Mouse (Mus musculus) adrenal gland, adult (tissue): ENCODE data around the gene Strn.
"Not testable (repeated sequence)": the region's sequence is repeated elsewhere in the genome, so short reads cannot be mapped to it uniquely, and the experiment has no call there.

Source experiments
- DNase-seq, 2 experiments: peaks; one replicate each; pipeline ENCODE4 v3.0.0; 2022 to 2023; ENCODE audit warnings: low spot score in 1 of 2; ENCODE audit not compliant: inconsistent age in 2 of 2

Gene Strn

GRCm38 (mm10) chr17:78719086-78719485, 17.9 kb downstream of the Strn start:
- no peak for DNase-seq

GRCm38 (mm10) chr17:78710258-78710657, 26.7 kb downstream of the Strn start:
- no peak for DNase-seq

DNA sequence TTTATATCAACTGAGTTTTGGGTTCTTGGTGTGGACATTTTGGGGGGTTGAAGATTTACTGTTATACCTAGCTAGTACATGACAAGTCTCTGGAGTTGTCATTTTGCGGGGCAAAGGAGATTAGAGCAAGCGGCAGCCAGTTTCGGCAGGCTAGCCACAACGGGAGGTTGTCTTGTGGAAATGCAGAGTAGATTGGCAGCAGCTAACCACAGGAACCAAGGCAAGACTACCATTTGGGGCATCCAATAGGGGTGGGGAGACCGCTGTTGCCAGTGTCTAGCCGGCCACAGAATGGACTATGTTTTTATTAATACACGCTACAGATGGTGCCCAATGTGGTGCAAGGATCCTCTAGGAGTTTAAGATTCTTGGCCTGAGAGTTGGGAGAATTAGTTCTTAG, 28.6 kb downstream of the Strn start:
- no peak for DNase-seq

- no peak for DNase-seq
These were observed 34.0 kb downstream of the Strn start for GRCm38 (mm10) chr17:78702988-78703387.

GRCm38 (mm10) chr17:78698965-78699364, 38.0 kb downstream of the Strn start:
- no peak for DNase-seq

DNA sequence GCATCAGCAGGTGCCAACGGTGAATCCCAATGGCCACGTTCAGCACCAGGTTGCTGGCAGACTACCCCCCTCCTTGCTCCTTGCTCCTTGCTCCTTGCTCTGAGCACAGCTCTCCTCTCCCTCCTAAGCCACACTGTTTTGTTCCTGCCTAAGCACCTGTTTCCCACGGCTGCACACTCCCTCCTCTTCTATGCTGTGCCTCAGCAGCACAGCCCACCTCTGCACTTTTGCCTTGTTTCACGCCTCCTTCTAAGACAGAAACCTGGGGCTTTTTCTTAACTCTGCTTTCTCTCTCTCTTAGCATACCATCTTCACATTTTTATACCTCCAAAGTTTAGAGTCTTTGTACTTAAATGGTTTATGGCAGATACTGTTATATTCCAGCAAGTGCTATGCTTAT, 39.5 kb downstream of the Strn start:
- no peak for DNase-seq

DNA sequence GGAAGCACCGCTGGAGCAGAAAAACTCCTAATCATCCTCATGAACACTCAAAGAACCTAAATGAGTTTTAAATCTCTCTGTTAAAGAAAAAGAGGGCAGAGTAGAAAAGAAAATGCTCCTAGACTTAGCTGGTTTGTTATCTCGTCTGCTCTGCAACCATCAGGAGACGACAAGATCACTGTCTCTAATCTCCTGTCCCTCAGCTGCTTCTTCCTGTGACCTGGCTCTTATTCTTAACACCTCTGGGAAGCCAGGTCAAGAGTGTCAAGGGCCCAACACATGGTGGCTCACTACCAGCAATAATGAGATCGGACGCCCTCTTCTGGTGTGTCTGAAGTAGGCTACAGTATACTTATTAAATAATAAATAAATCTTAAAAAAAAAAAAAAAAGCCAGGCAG, 40.1 kb downstream of the Strn start:
- no peak for DNase-seq

GRCm38 (mm10) chr17:78689231-78689630, 47.8 kb downstream of the Strn start:
- not testable (repeated sequence) for DNase-seq

- DNase-seq = no peak
These were observed 49.0 kb downstream of the Strn start for GRCm38 (mm10) chr17:78687971-78688370.

DNA sequence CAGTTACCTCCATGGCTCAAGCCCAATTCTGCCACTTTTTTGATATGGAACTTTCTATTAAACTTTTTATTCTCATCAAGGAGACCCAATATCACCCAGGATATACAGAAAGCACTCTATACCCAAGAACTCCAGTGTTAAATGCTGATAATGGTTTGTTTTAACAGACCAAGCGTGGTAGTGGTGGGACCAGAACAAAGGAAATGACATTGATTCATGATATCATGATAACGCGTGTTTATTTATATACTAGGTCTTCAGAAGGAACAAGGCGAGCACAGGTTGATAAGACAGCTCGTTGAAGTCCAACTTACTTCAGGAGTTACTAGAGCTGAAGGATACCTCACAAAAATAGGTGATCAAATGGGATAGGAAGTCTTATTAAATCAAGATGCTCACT, 52.0 kb downstream of the Strn start:
- DNase-seq = no peak

- no peak for DNase-seq
These were observed 54.6 kb downstream of the Strn start for GRCm38 (mm10) chr17:78682351-78682750.

DNA sequence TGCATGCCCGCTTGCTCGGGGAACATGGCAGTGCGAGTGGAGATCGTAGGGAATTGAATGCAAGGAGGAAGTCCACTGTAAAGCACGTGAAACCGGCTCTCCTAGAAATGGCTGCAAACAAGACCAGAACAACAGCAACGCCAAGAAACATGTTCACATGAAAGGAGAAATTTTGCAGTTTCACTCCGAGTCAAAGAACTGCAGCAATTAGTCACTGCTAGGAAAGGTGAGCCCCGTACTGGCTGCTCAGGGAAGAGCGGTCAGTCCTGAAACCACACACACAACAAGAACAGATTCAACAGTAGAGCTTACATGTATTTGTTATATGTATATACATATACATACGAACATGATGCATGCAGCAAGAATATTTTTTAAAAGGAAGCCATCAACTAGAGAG, 57.5 kb downstream of the Strn start:
- no peak for DNase-seq

DNA sequence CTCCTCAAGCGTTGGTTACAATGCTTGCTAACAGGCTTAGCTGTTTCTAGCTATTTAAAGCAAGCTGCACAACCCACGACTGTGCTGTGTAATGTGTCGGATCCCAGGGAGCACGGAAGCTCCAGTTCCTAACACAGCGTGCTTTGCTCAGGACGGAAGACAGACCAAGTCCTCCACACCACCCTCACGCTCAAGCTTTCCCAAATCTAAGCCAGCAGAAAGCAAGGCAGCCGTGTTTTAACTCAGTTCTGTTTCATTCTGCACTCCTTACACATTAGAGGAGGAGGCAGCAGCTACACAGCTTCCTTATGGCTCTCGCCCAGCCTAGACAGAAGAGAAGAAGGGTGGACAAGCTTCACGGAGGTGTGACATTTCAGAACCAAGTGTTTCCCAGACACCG, 60.2 kb downstream of the Strn start:
- DNase-seq = no peak

- DNase-seq = no peak
These were observed 71.9 kb downstream of the Strn start for GRCm38 (mm10) chr17:78664962-78665545.

GRCm38 (mm10) chr17:78654841-78655240, 82.2 kb downstream of the Strn start:
- no peak for DNase-seq

GRCm38 (mm10) chr17:78643853-78644475, 93.0 kb downstream of the Strn start:
- DNase-seq = no peak

GRCm38 (mm10) chr17:78642259-78642658, 94.7 kb downstream of the Strn start:
- DNase-seq = no peak

DNA sequence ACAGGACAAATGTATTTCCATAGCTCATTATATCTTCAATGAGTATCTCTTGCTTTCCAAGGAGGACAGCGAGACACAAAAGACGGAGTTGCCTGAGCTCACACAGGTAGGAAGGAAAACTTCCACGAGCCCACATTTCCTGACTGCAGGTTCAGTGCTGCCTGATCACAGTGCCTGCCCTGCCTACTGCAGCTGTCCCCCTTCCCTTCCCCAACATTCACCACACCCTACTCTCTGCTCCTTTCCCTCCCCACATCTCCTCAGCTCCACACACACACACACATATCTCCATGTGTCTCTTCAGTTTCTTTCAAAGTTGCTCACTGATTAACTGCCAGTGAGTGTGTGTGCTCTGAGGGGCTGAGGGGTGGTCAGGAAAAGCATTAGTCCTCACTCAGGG, 96.6 kb downstream of the Strn start:
- DNase-seq = no peak

DNA sequence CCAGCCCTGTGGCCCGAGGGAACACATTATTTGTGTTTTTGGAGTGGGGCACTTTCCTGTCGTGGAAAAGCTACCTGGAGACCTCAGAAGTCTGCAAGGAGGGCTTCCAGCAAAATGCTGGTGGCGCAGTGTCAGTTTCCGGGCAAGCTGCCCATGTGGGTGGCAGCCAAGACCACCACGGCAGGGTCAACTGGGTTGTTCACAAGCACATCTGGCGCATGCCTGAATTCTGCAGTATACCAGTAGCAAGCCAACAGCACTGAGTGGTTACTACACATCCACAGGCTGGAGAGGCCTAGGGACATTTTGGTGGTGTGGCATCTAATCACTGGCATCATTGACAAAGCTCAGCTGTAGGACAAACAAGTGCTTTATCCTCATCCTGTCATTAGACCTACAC, 97.9 kb downstream of the Strn start:
- DNase-seq = no peak

- no peak for DNase-seq
These were observed 99.9 kb downstream of the Strn start for GRCm38 (mm10) chr17:78637140-78637539.

DNA sequence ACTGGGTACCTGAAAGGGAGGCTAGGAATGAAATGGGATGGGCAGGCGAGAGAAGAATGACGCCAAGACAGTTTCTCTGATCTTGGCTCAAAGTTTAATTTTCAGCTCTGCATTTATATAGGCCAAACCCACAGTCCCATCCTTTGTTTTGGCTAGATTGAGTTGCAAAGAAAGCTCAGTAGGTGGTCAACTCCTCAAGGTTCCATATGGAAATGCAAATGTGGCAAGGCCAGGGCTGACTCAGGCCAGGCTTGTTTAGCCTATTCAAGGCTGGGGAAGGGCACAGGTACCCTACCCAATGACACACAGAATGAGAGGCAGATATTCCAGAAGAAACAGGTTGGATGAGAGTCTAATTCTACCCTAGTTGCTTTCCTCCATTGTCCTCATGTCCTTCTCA, 101.4 kb downstream of the Strn start:
- DNase-seq = no peak

DNA sequence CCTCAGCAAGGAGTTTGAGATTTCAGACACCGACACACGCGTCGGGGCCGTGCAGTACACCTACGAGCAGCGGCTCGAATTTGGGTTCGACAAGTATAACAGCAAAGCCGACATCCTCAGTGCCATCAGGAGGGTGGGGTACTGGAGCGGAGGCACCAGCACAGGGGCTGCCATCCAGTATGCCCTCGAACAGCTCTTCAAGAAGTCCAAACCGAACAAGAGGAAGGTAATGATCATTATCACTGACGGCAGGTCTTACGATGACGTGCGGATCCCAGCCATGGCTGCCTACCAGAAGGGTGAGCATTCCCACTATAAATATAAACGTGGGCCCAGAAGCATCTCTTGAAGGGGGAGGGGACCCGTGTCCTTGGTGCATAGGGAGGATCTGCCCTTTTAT, 112.1 kb downstream of the Strn start:
- no peak for DNase-seq

- DNase-seq = no peak
These were observed 115.1 kb downstream of the Strn start for GRCm38 (mm10) chr17:78621863-78622262.
